Mouse (Mus musculus) adrenal gland, postnatal 10 days (tissue): ENCODE measurements around the gene Slc7a1. TPM values are rescaled to one million over a fixed set of nuclear protein-coding genes. Genes with fewer than 3 reads are reported as not detected.
"Not testable (repeated sequence)": the region's sequence is repeated elsewhere in the genome, so short reads cannot be mapped to it uniquely, and the experiment has no call there.

Source experiments
- DNase-seq: peaks from one replicate; pipeline ENCODE4 v3.0.0; 2021; ENCODE audit warnings: mixed read lengths
- total RNA-seq, 2 experiments: library from RNA; stranded (reverse); gene quantifications; 2 replicates each; pipeline ENCODE4 v1.2.3; 2021

The Slc7a1 gene
- total RNA-seq, 2 experiments from 2014 or later, result 53.0 to 60.6 TPM

GRCm38 (mm10) chr5:148367816-148368215 is 31.9 kb downstream of the Slc7a1 start:
- no peak for DNase-seq

DNA sequence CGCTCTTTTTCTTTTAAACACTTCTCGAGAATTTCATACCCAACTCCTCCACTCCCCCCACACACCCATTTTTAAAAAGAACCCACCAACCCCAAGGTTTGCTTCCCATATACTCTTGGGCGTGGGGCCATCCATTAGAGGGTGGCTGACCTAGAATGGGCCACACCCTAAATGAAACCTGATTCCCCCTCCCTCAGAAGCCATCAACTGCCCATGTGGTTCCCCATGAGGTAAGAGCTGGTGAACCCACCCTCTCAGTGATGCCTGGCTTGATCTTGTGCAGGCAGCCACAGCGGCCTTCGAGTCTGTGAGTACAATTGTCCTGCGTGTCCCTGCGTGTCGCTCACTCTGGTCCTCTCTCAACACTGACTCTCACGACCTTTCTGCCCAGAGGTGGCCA is 33.2 kb downstream of the Slc7a1 start:
- no peak for DNase-seq

- DNase-seq, result no peak
Observed at GRCm38 (mm10) chr5:148363441-148364113, 36.1 kb downstream of the Slc7a1 start.

GRCm38 (mm10) chr5:148362296-148362695 is 37.4 kb downstream of the Slc7a1 start:
- no peak for DNase-seq

DNA sequence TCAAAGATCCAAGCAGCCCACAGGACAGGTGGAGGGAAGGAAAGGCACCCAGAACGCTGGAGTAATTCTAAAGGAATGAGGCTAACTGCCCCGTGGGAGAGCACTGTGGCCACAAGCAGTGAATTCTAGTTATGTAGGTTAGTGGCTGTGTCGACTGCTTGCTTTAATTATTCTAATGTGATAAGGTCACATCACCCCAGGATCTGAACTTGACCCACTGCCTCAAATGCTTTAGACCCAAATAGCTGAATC is 38.0 kb downstream of the Slc7a1 start:
- DNase-seq, result no peak

DNA sequence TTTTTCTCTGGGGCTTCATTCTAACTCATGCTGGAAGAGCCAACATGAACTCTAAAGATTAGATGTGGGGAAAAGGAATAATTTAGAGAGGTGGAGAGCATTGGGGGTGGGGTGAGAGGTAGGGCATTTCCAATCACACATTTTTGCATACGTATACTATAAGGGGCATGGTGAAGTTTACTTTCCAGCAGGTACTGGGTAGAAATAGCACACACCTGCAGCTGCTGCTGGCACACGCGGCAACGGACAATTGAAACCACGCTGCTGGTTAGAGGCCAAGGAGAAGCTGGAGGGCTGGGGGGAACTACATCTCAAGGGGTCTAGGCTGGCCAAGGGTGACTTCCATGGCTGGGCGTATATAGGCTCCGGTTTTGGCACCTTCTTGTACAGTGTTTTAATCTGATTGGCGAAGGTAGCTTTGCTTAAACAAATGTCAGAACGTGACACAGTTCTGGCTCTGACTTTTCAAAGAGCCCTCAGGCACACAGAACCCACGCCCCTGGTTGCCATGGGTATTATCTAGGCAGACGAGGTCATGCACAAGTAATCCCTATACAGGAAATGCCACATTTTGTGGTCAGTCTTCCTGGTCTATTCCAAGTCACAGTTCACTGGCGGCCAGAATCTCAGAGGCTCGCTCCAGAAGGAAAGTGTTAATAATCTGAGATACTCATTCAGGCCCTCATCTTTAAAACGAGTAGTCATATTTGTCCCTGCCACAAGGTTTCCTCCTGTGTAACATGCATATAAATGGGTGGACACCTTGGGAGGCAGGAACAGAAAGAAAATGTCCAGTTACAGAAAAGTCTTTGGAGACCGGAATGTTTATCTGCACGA is 38.6 kb downstream of the Slc7a1 start:
- peak; percentile 82 for DNase-seq

DNA sequence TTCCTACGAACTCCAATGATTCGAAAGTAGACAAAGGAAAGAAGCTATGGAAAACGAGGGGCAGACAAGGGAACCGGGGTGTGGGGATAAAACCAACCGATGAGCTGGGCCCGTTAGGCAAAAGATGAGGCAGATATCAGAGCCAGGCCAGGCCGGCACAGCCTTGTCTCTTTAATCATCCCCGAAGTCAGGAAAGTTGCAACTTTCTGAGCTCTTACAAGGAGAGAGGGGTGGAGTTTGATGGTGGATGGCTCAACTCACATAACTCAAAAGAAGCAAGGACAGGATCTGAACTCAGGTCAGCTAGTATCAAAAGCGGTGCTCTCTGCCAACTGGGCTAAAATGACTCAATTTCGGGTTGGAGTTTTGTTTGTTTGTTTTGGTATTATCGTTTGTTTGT is 40.6 kb downstream of the Slc7a1 start:
- no peak for DNase-seq

- DNase-seq, result no peak
Observed at GRCm38 (mm10) chr5:148357168-148357567, 42.5 kb downstream of the Slc7a1 start.

DNA sequence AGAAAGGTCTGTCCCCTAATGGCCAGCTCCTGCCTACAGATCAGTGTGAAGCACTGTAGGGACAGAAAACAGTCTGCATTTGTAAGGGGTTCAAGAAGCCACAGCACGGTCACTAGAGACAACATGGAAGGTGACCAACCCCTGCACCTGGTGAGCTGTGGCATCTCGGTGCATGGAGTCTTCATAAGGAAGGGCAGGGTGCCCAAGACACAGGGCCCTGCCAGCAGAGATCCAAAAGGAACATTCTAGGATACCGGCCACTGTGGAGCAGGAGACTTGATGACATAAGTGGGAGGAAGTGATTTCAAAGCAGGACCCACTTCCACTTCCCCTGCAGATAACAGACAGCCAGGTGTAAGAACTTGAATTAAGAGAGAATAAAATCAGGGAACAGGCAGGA is 43.9 kb downstream of the Slc7a1 start:
- no peak for DNase-seq

DNA sequence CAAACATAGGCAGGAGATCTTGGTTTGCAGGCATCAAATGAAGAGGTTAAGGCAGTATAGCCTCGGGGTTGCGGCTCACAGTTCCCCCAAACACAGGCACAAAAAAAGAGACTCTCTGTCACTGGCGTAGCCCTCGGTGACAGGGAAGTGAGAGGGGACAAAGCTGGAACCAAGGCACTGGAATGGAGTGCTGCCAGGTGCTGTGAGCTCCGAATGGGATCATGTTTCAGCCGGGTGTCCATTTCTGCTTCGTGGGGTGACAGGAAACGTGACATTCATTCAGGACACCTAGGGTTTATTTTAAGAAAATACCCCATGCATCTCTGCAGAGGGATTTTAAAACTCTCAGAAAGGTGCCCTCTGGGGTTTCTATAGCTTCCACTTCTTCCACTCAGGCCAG is 45.2 kb downstream of the Slc7a1 start:
- no peak for DNase-seq

DNA sequence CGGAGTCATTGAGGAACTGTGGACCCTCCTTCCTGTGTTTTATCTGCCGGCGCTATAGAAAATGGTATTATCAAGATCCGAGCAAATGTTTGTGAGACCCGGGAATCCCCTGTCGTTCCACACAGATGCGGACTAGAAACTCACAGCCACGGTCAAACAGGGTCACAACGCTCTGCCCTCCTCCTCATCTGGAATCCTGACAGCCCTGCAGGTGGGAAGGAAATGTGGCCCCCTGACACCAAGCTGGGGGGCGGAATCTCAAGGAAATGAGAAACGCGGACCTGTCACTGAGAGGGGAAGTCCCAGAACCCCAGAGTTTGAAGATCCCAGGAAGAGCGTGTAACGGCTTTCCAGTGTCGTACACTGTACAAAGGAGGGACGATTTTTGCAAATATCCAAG is 46.3 kb downstream of the Slc7a1 start:
- DNase-seq, result no peak

DNA sequence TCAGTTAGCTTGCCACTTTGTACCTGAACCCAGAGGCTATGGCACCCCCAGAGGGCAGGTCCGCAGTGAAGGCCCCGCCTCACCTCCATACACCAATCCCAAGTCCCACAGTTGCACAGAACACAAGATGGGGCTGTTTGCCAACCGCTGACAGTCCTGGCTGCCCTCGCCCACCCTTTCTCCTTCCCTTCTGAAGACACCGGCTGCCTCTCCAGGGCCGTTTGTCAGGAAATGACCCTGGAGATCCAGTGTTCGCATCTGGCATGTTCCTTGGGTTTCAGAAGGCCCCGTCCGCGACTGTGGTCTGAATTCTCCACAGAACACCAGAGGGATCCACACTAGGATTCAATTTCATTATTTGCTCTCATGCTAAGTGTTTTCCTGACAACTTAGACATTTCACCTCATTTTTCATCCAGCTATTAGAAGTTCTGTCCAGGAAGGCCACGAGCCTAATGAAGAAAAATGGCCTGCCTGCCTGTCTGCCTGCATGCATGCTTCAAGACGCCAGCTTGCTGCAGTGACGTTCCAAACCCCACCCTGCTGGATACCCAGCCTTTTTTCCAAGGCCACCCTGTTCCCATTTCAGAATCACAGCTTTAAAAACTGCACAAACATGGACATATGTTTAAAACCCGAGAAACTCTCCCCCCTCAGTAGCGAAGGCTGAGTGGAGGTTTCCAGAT is 50.2 kb downstream of the Slc7a1 start:
- DNase-seq, result peak; percentile 65

DNA sequence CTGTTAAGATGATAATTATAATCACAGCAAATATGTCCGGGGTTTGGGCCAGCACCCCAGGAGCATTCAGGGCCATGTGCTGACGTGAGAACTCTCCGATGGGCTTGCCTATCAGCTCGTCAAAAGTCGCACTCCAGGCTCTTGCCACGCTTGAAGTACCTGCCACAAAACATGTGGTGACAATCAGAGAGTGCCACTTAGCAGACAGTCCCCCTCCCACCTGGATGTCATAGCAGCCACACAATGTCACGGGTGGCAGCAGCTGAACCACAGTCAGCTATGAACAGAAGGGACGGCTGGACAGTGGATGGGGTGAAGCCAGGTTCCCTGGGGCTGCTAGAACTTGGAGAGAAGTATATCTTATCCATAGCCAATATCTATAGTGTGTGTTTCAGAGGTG is 51.6 kb downstream of the Slc7a1 start:
- no peak for DNase-seq

DNA sequence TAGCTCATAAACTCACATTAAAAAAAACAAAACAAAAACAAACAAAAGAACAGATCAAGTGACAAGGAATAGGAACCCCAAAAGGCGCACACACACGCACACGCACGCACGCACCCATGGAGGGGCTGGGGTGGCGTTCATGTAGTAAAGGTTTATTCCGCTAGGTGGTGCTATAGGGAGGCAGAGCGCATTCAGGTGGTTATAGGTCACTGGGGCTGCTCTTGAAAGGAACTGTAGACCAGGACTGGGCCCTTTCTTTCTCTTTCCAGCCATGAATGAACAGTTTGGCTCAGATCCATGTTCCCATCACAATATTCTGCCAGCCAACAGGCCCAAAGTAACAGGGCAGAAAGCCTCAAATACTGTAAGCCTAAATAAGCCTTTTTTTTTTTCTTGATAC is 53.2 kb downstream of the Slc7a1 start:
- DNase-seq, result no peak

GRCm38 (mm10) chr5:148344374-148344773 is 55.3 kb downstream of the Slc7a1 start:
- no peak for DNase-seq

DNA sequence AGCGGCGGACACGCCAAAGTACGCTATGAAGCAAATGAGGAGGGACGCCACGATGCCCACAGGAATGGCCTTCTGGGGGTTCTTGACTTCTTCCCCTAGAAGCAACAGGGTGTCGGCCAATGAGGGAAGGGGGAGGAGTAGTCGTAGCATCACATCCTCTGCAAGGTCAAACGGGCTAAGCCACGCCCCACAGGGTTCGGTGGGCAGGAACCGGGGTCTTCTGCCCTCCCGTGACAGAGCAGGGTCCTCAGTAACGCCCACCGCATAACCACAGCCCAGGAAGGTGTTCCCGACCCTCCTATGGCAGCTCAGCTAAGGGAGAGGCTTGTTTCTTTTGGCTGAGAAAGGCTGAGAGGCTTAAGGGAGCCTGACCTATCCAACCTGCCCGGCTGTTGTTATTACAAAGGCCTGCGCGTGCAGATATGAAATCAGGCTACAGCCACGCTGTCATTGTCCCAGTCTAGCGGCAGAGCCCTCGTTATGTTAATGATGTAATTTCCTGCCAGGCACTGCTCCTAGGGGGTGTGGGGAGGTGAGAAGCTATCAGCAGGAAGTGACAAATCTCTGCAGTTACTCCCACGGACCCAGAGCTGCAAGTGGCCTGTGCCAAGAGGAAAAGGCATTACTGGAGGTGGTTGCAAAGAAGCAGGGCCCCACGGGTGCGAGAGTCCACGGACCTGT is 57.5 kb downstream of the Slc7a1 start:
- DNase-seq, result peak; percentile 37

DNA sequence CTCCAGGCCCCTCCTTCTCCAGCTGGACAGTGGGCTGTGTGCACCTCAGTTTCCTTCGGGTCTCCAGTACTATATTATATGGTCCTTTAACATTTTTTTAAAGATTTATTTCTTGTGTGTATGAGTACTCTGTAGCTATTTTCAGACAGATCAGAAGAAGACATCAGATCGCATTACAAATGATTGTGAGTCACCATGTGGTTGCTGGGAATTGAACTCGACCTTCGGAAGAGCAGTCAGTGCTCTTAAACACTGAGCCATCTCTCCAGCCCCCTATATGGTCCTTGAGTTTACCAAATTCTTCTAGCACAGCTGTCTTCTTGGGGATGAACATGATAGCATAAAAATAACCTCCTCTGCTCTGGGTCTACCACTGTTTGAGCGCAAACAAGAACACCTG is 60.6 kb downstream of the Slc7a1 start:
- peak; percentile 6 for DNase-seq

GRCm38 (mm10) chr5:148332622-148332974 is 67.1 kb downstream of the Slc7a1 start:
- peak; percentile 82 for DNase-seq

DNA sequence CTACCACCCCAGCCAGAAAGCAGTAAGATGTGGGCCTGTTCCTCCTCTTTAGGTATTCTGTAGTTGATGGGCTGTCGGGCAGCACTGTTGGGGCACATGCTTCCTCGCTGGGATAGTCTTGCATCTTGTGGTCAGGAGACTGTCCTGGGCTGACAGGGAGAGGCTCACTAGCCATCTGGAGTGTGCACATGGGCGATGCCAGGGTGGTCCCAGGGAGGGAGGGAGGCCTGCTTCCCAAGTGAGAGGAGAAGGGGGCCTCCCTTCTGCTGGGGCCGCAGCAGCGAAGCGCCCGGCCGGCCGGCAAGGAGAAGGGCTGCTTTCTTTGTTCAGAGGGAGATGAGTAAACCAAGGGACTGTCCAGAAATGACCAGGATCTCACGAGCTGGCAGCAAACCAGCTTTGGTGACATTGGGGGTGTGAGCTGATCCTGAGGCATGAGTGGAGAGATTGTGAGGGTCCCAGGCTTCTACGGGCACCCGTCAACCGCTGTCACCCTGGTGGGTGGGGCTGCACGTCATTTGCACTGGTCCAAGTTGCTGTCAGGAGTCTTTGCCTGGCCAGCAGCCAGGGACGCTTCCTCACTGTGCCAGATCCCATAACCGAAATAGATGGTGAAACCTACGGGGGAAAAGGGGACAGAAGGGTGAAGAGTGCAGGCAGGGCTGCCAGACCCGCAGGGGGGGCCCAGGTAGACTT is 67.6 kb downstream of the Slc7a1 start:
- no peak for DNase-seq

DNA sequence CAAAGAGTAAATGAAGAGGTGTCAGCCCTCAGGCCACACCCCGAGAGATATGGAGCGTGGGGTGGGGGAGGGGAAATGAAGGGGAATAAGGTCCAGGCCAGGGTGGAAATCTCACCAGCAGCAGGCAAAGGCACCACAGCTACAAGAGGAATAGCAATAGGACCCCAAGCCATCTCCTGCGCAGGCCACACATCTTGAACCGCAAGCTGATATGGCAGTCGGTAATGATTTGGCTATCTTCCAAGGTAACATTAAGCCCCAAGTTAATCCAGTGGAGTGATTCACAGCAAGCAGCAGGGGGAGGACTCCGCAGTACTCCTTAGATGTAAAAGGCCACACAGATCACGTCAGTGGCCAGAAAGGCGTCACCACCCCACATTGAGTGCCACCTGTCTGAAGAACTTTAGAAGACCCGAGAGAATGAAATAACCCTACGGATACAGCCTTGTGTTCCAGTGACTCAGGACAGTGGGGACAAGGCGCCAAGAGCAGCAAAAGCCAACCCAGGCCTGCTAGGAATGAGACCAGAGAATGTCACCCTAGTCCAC is 68.4 kb downstream of the Slc7a1 start:
- DNase-seq, result no peak

GRCm38 (mm10) chr5:148328982-148329381 is 70.7 kb downstream of the Slc7a1 start:
- no peak for DNase-seq

- DNase-seq, result not testable (repeated sequence)
Observed at GRCm38 (mm10) chr5:148326295-148326694, 73.4 kb downstream of the Slc7a1 start.
